Mouse (Mus musculus) heart, embryonic 16.5 days (tissue): ENCODE measurements around the gene Stt3b. TPM values are rescaled to one million over a fixed set of nuclear protein-coding genes. Genes with fewer than 3 reads are reported as not detected.

Experiments
- ATAC-seq: fragments of 200-750 bp; cut with Nextera tagmentation; replicated peaks from 2 replicates; pipeline ENCODE4 v1.8.0; 2017; ENCODE audit warnings: moderate number of reproducible peaks; ENCODE audit not compliant: insufficient read depth, low FRiP score; ENCODE audit errors: extremely low read depth
- H3K27ac ChIP-seq: fragments of 300-500 bp; sonication (generic); 2 replicates; pipeline ENCODE4 v1.5.1; 2014; ENCODE audit warnings: mild to moderate bottlenecking, low read length, control low read depth, moderate library complexity
- H3K27me3 ChIP-seq: fragments of 300-500 bp; sonication (generic); 2 replicates; pipeline ENCODE4 v1.6.1; 2014; ENCODE audit warnings: low read length, mixed read lengths; ENCODE audit not compliant: control insufficient read depth, insufficient read depth
- H3K36me3 ChIP-seq: fragments of 300-500 bp; sonication (generic); 2 replicates; pipeline ENCODE4 v1.6.1; 2014; ENCODE audit not compliant: control insufficient read depth, insufficient read depth
- H3K4me1 ChIP-seq: fragments of 300-500 bp; sonication (generic); 2 replicates; pipeline ENCODE4 v1.6.1; 2014; ENCODE audit warnings: low read length, mixed read lengths; ENCODE audit not compliant: control insufficient read depth, insufficient read depth
- H3K4me2 ChIP-seq: fragments of 300-500 bp; sonication (generic); 2 replicates; pipeline ENCODE4 v1.6.1; 2014; ENCODE audit warnings: low read depth, mild to moderate bottlenecking, control low read depth, low read length
- H3K4me3 ChIP-seq: fragments of 300-500 bp; sonication (generic); 2 replicates; pipeline ENCODE4 v1.5.1; 2014; ENCODE audit warnings: mild to moderate bottlenecking, control low read depth, low read length
- H3K9ac ChIP-seq: fragments of 300-500 bp; sonication (generic); 2 replicates; pipeline ENCODE4 v1.6.1; 2014; ENCODE audit warnings: low read length, control low read depth
- H3K9me3 ChIP-seq: fragments of 300-500 bp; sonication (generic); replicated peaks from 2 replicates; pipeline ENCODE4 v1.6.1; 2016; ENCODE audit warnings: low read length; ENCODE audit not compliant: control insufficient read depth
- WGBS: fragments of 180-500 bp; shearing (Covaris S2); extraction: QIAGEN DNeasy Blood & Tissue Kit; methylation state at CpG from one replicate; pipeline ENCODE4 v1.1.7; 2014; 5-methylcytosine and 5-hydroxymethylcytosine counted together
- polyA plus RNA-seq: library from polyadenylated mRNA; unstranded; fragments of >200 nt; fragmentation: Nextera tagmentation; extraction: Ambion mirVana; gene quantifications from 2 replicates; pipeline ENCODE4 v1.2.1, GENCODE M21; 2015

The Stt3b gene
- 69.8 and 74.5 TPM in 2 replicates for polyA plus RNA-seq

DNA sequence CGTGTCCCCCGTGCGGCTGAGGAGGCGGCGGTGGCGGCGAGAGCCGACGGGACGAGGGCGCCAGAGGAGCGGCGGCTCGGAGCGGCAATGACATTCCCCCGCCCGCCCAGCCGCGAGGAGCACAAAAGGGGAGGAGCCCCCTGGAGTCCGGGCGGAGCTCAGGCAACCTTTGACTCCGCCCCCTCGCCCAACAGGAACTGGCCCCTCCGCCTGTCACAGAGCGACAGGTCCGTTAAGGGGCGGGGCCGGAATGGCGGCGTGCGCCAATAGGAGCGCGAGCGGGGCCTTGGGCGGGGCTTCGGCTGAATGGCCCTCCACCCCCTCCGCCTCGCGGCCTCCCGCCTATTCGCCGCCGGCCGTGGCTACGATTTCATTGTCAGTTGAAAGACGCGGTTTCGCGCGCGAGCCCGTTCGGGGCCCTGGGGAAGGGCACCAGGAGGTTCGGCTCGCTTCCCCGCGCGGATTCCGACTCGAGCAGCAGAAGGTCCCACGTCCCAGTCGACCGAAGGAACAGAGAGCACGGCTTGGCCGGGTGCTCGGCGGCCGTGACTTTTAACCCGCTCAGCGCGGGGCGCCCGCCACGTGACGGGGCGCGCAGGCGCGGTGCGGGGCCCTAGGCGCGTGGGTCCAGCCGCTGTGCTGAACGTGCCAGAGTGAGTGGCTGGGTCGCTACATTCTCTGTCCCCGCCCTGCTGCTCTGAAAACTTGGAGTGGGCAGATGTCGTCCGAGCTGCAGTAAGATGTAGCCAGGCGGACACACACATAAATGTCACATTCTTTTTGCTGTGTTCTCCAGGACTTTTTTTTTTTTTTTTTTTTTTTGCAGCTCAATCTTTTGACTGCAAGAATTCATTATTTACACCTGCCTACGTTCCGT is at the start of gene Stt3b:
Stt3b (minus strand) TSS at position 76 of the 877 bp plus-strand sequence.
- H3K4me1 ChIP-seq, result peaks cover 26% of the 10 kb centered on the region
- peak within 1 kb of the TSS; percentile 98 for H3K4me3 ChIP-seq
- no peaks in the 10 kb centered on the region for H3K9me3 ChIP-seq
- peak; percentile 93 for ATAC-seq
- no peaks in the 10 kb centered on the region for H3K36me3 ChIP-seq
- peak within 1 kb of the TSS; percentile 100 for H3K9ac ChIP-seq
- H3K27ac ChIP-seq, result peak within 1 kb of the TSS; percentile 99
- H3K27me3 ChIP-seq, result no peaks in the 10 kb centered on the region
- H3K4me2 ChIP-seq, result peak within 1 kb of the TSS; percentile 77
- under 1% methylated on average over 85 of the region's 91 CpGs for WGBS

DNA sequence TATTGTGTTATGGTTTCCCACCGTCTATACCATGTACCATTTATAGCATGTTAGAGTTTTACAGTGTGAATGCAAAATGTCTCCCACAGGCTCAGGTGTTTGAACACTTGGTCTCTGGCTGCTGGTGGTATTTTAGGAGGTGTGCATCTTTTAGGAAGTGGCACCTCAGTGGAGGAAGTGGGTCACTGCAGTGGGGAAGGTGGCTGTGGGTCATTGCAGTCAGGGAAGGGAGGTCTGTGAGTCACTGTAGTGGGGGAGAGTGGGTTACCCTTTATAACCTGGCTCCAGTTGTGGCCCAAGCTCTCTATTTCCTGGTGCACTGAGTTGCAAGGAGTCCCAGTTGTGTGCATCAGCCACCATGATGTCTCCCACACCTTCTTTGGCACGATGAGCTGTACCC is 48.2 kb upstream of the Stt3b start:
- H3K4me1 ChIP-seq, result peaks cover 4% of the 10 kb centered on the region
- no peak overlapping the region for H3K27ac ChIP-seq
- 79% methylated on average over 2 of the region's 2 CpGs for WGBS
- no peaks in the 10 kb centered on the region for H3K9me3 ChIP-seq
- no peak overlapping the region for H3K4me3 ChIP-seq
- no peak overlapping the region for H3K4me2 ChIP-seq
- no peak overlapping the region for H3K9ac ChIP-seq
- no peaks in the 10 kb centered on the region for H3K27me3 ChIP-seq
- H3K36me3 ChIP-seq, result no peaks in the 10 kb centered on the region
- ATAC-seq, result no peak

DNA sequence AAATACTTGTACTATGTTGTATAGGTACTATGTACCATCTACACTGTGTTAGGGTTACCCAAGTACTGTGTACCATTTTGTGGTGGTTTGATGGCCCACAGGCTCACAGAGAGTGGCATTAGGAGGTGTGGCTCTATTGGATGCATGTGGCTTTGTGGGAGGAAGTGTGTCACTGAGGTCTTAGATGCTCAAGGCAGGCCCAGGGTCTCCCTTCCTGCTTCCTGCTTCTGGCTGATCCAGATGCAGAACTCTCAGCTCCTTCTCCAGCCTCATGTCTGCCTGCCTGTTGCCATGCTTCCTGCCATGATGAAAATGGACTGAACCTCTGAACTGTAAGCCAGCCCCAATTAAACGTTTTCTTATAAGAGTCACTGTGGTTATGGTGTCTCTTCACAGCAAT is 47.8 kb upstream of the Stt3b start:
- 86% methylated on average over 1 of the region's 1 CpGs for WGBS
- peaks cover 4% of the 10 kb centered on the region for H3K4me1 ChIP-seq
- ATAC-seq, result no peak
- H3K36me3 ChIP-seq, result no peaks in the 10 kb centered on the region
- no peak overlapping the region for H3K4me3 ChIP-seq
- no peaks in the 10 kb centered on the region for H3K9me3 ChIP-seq
- H3K4me2 ChIP-seq, result no peak overlapping the region
- no peak overlapping the region for H3K9ac ChIP-seq
- no peak overlapping the region for H3K27ac ChIP-seq
- H3K27me3 ChIP-seq, result no peaks in the 10 kb centered on the region

DNA sequence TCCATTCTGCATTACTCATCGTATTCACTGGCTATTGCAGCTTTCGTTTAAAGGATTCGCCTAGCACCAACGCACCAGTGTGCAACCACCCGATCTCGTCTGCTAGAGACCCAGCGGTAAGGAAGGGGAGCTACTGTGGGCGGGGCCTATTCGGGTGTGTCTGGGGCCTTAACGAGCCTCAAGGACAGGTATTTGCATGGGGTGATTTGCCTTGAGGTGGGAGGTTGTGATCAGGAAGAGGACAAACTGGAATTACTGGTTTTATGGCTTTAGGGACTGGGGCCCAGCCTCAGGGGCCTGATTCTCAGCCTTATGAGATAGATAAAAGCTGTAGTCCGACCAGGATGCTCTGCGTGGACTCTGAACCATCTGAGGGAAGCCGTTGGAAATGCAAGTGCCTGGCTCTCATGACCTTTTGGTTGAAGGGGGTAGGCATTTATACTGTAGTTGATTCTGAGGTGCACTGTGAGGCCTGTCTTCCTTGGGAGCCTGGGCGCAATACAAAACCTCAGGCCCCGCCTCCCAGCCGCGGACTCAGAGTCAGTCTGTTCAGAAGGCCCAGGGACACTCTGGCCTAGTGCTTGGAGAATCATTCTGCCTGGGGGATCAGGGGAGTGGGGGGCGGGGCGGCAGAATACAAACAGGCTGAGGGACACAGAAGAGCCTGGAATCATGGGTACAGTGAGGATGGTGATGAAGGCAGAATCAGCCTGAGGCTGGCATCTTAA is 46.7 kb upstream of the Stt3b start:
- Histone ChIP-seq H3K36me3 (no peaks in the 10 kb centered on the region), H3K9me3 (no peaks in the 10 kb centered on the region), H3K9ac (no peak overlapping the region), H3K27me3 (no peaks in the 10 kb centered on the region), H3K4me2 (no peak overlapping the region), H3K4me1 (peaks cover 4% of the 10 kb centered on the region), H3K27ac (no peak overlapping the region), H3K4me3 (no peak overlapping the region)
- ATAC-seq, result no peak
- WGBS, result 51% methylated on average over 19 of the region's 19 CpGs

- Histone ChIP-seq H3K9ac (no peak overlapping the region), H3K27ac (no peak overlapping the region), H3K4me3 (no peak overlapping the region), H3K9me3 (no peaks in the 10 kb centered on the region), H3K4me1 (peaks cover 4% of the 10 kb centered on the region), H3K27me3 (no peaks in the 10 kb centered on the region), H3K36me3 (no peaks in the 10 kb centered on the region), H3K4me2 (no peak overlapping the region)
- ATAC-seq, result no peak
- WGBS, result 28% methylated on average over 5 of the region's 5 CpGs
Measured at GRCm38 (mm10) chr9:115355972-115356371, 45.8 kb upstream of the Stt3b start.

DNA sequence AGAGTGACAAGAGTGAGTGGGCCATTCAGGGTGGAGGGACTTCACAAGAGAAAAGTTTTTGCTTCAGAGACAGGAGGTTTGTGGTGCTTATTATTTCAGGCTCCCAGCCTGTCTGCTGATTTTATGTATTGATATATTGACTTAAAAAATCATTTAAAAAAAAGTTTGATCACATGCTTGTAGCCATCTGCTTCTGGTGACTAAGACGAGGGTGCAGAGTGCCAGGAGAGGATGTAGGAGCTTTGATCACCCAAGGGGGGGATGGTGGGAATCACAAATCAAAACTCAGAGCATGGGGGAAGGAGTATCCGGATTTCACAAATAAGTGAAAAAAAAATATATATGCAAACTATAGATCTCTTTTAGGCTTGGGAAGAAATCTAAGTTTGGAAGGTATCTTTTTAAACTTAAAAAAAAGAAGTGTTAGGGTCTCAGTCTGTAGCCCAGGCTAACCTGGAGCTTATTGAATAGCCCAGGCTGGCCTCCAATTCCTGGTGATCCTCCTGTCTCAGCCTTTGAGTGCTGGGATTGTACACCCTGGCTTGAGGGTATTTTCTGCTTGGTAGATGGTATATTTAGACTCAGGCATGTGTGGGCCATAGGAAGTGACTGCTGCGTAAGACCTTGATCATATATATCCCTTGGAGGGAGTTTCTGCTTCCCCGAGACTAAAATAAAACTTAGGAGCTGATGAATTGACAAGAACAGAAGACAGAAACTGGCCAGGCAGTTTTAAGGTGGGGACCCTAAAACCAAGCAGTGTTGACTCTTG is 39.7 kb upstream of the Stt3b start:
- Histone ChIP-seq H3K9ac (no peak overlapping the region), H3K4me3 (no peak overlapping the region), H3K4me2 (no peak overlapping the region), H3K4me1 (peaks cover 16% of the 10 kb centered on the region), H3K27me3 (no peaks in the 10 kb centered on the region), H3K36me3 (no peaks in the 10 kb centered on the region), H3K9me3 (no peaks in the 10 kb centered on the region), H3K27ac (0 out of 2 replicates have a peak overlapping the region, but pooled peaks have one; percentile 8)
- ATAC-seq, result no peak
- WGBS, result 58% methylated on average over 4 of the region's 4 CpGs

DNA sequence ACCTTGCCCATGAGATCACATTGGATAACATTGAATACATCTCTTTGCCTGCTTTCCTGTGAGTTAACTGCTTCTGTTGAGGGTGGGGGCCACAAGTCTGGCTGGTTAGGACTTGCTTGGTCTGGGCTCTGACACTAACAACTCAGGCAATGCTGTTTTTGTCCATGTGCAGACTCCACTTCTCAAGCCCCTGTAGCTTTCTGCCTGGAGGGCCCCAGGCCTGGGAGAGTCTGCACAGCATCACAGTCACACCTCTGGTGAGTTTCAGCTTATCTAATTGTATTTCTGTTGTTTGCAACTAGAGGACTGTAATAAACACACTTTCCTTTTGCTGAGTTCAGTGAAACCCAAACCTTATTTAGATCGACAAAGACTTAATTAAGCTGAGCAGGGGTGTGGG is 38.9 kb upstream of the Stt3b start:
- no peaks in the 10 kb centered on the region for H3K27me3 ChIP-seq
- 19% methylated on average over 1 of the region's 1 CpGs for WGBS
- no peaks in the 10 kb centered on the region for H3K9me3 ChIP-seq
- no peak overlapping the region for H3K4me2 ChIP-seq
- H3K4me1 ChIP-seq, result peaks cover 16% of the 10 kb centered on the region
- no peak overlapping the region for H3K9ac ChIP-seq
- H3K4me3 ChIP-seq, result no peak overlapping the region
- H3K36me3 ChIP-seq, result no peaks in the 10 kb centered on the region
- ATAC-seq, result peak; percentile 28; the same call in 1 of the 2 replicates
- no peak overlapping the region for H3K27ac ChIP-seq

DNA sequence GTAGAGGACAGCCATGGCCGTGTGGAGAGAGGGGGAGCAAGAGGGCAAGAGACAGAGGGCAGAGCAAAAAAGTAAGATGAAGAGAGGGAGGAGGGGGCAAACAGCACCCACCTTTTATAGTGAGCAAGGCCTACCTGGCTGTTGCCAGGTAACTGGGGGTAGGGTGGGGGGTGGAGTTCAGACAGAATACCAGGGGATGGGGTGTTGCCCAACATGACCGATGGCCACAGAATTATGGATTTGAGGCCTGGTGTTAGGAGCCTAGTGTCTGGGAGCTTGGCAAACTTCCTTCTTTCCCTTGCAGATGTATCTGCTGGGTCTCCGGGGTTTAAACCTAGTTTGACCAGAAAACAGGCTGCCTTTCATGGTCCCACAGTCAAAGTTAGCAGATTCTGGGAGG is 34.7 kb upstream of the Stt3b start:
- no peaks in the 10 kb centered on the region for H3K27me3 ChIP-seq
- ATAC-seq, result no peak
- H3K4me2 ChIP-seq, result no peak overlapping the region
- H3K4me1 ChIP-seq, result peaks cover 16% of the 10 kb centered on the region
- H3K27ac ChIP-seq, result no peak overlapping the region
- H3K36me3 ChIP-seq, result no peaks in the 10 kb centered on the region
- no peaks in the 10 kb centered on the region for H3K9me3 ChIP-seq
- H3K9ac ChIP-seq, result no peak overlapping the region
- H3K4me3 ChIP-seq, result no peak overlapping the region
- 92% methylated on average over 3 of the region's 3 CpGs for WGBS
